Mouse (Mus musculus): ENCODE data around the gene Trib3. TPM values are rescaled to one million over a fixed set of nuclear protein-coding genes. Genes with fewer than 3 reads are reported as not detected.

Trib3 gene
- total RNA-seq, 2 experiments from 2014 or later = not detected

- no peak for ATAC-seq (replicated peaks; ENCODE audit: poor library complexity)
These were observed 3.9 kb upstream of the Trib3 start for GRCm38 (mm10) chr2:152347722-152348121.

GRCm38 (mm10) chr2:152346776-152347465 is 3.1 kb upstream of the Trib3 start:
- ATAC-seq (replicated peaks; ENCODE audit: poor library complexity) = peak; percentile 54

GRCm38 (mm10) chr2:152345393-152345792 is 1.6 kb upstream of the Trib3 start:
- no peak for ATAC-seq (replicated peaks; ENCODE audit: poor library complexity)

- no peak for ATAC-seq (replicated peaks; ENCODE audit: poor library complexity)
These were observed 1.1 kb upstream of the Trib3 start for GRCm38 (mm10) chr2:152344909-152345308.

- ATAC-seq (replicated peaks; ENCODE audit: poor library complexity) = no peak
These were observed 529 bp upstream of the Trib3 start for GRCm38 (mm10) chr2:152344361-152344760.

- no peak for ATAC-seq (replicated peaks; ENCODE audit: poor library complexity)
These were observed 4.1 kb downstream of the Trib3 start for GRCm38 (mm10) chr2:152339631-152340179.

- ATAC-seq (replicated peaks; ENCODE audit: poor library complexity) = no peak
These were observed 5.5 kb downstream of the Trib3 start for GRCm38 (mm10) chr2:152338319-152338718.

GRCm38 (mm10) chr2:152337591-152338212 is 6.1 kb downstream of the Trib3 start:
- no peak for ATAC-seq (replicated peaks; ENCODE audit: poor library complexity)

- ATAC-seq (replicated peaks; ENCODE audit: poor library complexity) = no peak
These were observed 7.0 kb downstream of the Trib3 start for GRCm38 (mm10) chr2:152336856-152337255.

- ATAC-seq (replicated peaks; ENCODE audit: poor library complexity) = no peak
These were observed 8.5 kb downstream of the Trib3 start for GRCm38 (mm10) chr2:152335289-152335820.

GRCm38 (mm10) chr2:152333345-152334006 is 10.4 kb downstream of the Trib3 start:
- no peak for ATAC-seq (replicated peaks; ENCODE audit: poor library complexity)

- ATAC-seq (replicated peaks; ENCODE audit: poor library complexity) = peak; percentile 78
These were observed 11.6 kb downstream of the Trib3 start, which contains the start of gene Rbck1 for GRCm38 (mm10) chr2:152332101-152332825. Gene Rbck1, minus strand, starts transcription at chr2:152332653.

GRCm38 (mm10) chr2:152330858-152331423 is 12.9 kb downstream of the Trib3 start:
- peak; percentile 29 for ATAC-seq (replicated peaks; ENCODE audit: poor library complexity)

- no peak for ATAC-seq (replicated peaks; ENCODE audit: poor library complexity)
These were observed 15.9 kb downstream of the Trib3 start for GRCm38 (mm10) chr2:152327980-152328379.

GRCm38 (mm10) chr2:152326654-152327053 is 17.2 kb downstream of the Trib3 start:
- ATAC-seq (replicated peaks; ENCODE audit: poor library complexity) = no peak

GRCm38 (mm10) chr2:152326157-152326556 is 17.7 kb downstream of the Trib3 start:
- no peak for ATAC-seq (replicated peaks; ENCODE audit: poor library complexity)

GRCm38 (mm10) chr2:152324842-152325241 is 19.0 kb downstream of the Trib3 start:
- ATAC-seq (replicated peaks; ENCODE audit: poor library complexity) = no peak

- ATAC-seq (replicated peaks; ENCODE audit: poor library complexity) = no peak
These were observed 19.9 kb downstream of the Trib3 start for GRCm38 (mm10) chr2:152323971-152324370.

GRCm38 (mm10) chr2:152322198-152322597 is 21.6 kb downstream of the Trib3 start:
- no peak for ATAC-seq (replicated peaks; ENCODE audit: poor library complexity)

- no peak for ATAC-seq (replicated peaks; ENCODE audit: poor library complexity)
These were observed 22.3 kb downstream of the Trib3 start for GRCm38 (mm10) chr2:152321558-152321957.

All from megakaryocyte progenitor cell, adult 5-6 weeks (primary cell).